Mouse (Mus musculus) thymus, postnatal 36 days (tissue): ENCODE results near the gene Acvr1.

Source experiments
- DNase-seq, 2 experiments: peaks; one replicate each; pipeline ENCODE4 v3.0.0; 2022; ENCODE audit warnings: mixed read lengths in 2 of 2

Acvr1 gene

DNA sequence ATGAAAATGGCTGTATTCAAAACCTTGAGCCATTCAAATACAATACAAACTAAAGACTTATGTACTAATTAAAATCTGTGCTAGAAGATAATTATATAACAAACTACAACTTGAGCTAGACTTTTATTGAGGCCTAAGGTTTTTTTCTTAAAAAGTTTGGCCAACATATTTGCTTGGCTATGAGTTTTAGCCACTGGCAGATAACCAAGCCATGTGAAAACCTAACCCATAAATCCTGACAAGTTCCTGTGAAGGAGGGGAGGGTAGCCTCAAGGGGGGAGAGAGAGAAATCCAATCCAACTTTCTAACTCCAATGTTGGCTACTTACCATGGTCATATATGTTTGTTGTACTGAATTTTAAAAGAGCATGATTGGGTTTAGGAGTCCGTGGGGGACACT lies 48.4 kb downstream of the Acvr1 start:
- DNase-seq = no peak

DNA sequence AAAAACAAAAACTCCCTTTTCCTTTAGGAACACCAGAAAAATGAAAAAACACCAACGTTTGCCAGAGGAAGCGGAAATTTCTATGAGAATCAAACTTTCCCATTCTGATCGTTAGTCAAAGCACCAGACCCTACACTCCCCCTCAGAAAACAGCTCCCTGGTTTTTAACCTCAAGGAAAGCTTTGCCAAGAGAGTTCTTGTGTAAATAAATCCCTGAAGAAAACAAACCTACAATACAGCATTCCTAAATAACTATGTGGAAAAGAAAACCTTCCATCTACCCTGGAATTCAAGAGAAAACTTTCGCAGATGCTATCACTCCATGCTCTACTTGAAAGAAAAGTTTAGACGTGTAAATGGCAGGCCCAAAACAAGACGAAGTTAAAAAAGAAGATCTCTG lies 50.0 kb downstream of the Acvr1 start:
- DNase-seq = no peak

DNA sequence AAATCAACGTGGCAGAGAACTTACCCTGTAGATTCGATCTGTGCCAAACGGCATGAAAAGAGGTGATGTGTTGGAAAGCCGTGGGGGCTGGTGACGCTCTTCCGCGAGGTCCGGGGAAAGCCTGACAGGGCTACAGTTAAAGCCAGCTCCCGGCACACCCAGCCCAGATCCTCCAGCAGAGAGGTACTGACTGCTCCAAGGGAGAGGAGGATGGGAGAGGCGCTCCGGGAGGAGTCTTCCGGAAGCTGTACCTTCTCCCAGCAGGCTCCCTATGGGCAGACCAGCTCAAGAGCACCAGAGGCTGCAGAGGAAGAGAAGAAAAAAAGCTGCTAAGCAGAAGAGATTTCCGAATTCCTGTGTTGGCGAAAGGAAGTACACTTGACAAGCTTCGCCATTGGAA lies 51.0 kb downstream of the Acvr1 start:
- DNase-seq = no peak

DNA sequence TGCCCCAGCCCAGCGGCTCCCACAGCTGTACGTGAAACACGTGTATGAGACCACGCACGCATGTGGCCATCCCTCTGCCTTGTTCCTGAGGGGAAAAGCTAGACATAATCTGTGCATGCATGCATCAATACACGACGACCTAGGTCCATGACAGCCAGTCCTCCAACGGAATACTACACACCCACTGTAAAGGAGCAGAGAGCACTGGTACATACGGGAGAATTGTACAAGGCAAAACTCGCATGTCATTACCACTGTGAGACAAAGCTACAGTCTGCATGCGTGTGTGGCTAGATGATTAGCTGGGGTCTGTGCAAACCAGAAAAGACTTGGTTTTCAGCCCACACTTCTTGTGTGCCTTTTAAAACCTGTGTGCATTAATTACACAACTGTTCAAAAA lies 52.5 kb downstream of the Acvr1 start:
- DNase-seq = no peak

DNA sequence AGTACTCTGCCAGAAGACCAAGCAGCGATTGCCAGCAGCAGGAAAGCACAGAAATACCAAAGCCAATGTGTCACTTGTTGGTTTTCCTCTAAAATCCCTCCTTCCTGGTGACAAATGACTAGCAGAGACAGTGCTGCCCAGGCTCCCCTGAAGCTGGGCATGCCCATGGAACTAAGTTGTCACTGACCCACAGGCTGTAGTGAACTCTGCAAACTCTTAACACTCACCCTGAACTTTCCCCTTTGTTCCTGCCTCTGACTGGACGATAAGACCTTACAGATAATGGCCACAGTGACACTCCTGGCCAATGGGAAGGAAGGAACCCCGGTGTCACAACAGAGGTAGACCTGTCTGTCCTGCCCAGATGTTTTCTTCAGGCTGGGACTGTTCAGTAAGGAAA lies 53.7 kb downstream of the Acvr1 start:
- no peak for DNase-seq

DNA sequence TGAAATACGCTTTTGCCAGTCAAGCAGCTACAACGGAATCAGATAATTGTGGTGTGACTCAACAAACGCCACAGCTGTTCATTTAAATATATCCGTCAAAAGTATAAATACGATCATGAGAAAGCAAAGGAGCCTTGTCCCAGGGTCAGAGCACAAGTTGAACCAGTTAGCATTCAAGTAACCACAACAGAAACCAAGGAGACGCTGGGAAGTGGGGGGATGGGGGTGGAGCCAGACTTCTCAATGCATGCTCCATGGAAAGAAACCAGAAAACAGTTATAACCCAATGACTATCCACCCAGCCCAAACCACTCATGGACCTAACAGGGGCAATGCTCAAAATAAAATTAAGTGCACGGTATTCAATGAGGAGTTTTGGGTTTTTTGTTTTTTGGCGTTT lies 56.8 kb downstream of the Acvr1 start:
- DNase-seq = no peak

DNA sequence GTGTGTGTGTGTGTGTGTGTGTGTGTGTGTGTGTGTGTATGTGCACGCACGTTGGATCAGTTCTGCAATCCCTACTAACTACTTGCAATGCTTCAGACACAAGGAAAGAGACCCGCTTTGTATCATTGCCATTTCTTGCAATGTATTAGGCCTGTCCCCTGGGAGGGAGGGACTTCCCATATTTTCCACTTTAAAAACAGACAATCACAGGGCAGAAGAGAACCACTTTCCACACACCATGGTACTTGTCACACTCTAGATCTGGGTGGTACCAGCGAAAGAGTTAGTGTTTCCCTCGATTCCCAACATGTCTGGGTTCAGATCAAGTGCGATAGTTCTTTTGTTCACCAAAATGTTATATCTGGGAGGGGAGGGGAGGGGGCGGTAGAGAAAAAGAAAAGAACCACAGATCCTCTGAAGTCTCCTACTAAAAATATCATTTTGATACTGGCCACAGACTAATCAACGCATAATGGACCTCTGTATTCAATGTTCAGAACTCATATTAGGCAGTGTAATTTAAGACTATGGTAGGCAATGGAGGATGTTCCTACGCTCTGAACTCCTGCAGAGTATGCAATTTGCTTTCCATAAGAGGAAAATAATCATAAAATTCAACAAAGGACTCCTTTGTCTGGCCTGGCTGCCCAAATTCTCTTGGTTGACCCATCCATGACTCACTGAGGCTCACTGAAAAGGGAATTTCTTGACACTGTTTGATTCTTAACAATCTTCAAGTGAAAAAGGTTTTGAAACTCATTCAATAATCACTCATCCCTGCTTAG lies 61.5 kb downstream of the Acvr1 start:
- no peak for DNase-seq

DNA sequence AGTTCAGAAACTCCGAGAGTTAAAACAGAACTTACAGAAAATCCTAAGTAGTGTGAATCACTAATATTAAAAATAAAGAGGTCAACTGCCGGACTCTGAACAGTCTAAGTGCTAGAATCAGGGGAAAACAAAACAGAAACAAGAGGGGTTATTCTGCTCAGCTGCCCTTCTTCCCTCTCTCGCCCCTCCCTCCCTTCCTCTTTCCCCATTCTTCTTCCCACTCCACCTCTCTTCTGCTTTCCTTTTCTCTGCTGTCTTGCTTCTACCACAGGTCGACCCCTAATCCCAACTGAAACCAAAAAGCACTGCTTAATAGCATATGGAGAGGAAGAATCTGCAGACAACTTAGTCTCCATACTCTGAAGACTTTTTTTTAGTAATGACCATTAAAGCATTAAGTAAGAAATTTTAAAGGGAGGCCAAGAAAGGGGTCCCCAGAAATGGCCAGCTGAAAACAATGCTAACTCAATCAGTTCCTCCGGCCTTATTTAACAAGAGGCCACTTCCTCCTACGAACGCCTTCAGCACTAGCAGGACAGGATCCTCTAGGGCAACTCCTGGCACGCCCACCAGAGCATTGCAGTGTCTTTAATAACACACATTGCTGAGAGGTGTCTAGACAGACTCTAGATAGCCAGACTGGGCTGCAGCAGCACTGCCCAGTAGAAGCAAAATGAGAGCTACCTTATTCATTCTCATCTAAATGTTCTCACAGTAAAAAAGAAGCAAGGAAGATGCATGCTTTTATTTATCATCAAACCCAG lies 70.1 kb downstream of the Acvr1 start:
- no peak for DNase-seq

DNA sequence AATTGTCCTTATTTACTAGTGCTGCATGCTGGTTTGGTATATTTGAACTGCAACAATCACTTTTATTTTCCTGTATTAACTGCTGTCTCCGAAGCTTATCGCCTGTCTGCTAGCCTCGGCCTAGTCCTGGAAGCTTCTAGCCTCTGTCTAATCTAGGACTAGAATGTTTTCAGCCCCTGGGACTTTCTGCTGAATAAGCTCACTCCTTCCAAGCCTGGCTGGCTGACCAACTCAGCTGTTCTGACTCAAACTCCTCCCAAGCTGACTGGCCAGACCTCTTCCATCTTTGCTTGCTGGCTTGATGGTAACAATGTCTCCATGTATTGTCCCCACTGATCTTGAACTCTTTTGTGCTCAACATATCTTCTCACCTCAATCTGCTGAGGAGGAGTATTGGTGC lies 71.7 kb downstream of the Acvr1 start:
- DNase-seq = no peak

DNA sequence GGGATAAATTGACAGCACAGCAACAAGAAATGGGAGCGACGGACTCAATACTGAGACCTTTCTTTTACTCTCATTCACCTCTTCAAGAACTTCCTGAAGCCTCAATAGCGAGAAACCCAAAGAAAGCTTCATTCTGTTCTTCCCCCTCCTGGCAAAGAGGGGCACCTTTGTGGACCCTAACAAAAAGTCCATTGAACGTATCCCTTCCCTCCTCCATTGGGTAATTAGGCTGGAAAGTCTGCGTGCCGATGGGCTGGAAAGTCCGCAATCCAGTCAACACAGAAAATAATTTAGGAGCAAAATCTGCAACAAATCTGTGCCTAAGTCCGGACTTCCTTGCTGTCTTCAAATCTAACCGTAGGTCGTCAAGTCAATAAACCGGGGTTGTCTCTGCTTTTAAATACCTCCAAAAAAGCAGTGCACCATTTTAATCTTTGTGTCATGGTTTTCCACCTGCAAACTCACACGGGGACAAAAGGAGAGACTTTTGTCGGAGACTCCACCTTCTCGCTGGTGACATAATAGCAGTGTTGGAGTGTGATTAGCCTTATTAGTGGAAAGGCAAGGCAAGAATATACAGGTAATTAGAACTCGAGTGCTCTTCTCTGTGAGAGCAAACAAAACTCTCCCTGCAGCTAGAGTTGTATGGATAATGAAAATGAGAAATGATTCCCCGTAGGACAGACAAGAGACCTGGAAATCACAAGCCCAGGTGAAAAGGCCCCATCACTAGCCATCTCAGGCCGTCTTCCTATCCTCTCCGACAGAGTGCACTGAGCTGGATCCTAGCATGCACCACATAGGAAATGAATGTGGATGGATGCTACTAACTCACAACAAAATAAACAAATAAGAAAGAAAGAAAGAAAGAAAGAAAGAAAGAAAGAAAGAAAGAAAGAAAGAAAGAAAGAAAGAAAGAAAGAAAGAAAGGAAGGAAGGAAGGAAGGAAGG lies 73.0 kb downstream of the Acvr1 start:
- no peak for DNase-seq

DNA sequence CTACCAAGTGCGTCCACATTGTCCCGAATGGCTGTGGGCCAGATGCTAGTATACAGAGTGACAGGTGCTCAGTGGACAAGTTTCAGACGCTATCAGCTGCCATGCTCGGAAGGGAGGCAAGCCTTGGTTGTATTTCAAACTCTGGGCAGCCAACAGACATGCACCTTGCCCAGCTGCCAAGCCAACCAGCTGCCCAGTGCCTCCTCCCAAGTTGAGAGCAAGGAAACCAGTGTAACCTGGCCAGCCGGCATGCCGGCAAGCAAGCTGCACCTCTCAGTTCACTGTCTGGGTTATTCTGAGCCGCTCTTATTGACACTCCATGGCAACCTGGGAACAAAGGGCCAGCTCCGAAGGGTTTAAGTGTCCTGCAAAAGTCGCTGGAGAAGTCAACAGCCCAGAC lies 77.7 kb downstream of the Acvr1 start:
- no peak for DNase-seq

DNA sequence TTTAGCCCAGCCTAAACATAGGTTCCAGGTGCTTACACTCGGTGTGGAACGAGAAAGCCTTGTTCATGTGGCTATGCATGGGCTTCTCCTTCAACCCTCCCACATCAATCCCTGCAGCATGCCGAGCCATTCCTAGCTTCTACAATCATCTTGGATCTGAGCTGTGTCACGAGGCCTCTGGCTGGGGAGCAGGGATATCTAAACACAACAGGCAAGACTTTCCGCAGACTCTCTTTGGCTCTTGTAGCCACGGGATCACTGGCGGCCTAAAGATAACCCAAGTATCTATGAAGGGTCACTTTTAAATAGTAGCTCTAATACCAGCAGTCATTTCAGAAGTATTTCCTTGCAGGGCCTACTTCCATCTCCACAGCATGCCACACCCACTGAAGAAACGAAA lies 78.6 kb downstream of the Acvr1 start:
- no peak for DNase-seq

DNA sequence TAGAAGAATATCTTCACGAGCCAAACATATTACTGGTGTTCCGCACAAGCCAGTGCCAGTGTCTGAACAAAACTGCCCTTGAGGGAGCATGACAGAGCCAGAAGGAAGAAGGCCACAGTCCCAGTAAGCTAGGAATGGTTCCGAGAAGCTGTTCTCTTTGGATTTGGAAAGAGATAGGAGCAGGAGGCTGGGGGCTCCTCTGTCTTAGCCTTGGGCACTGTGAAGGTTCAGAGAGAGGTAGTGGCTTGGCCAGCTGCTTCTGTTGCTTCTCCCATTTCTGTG lies 79.7 kb downstream of the Acvr1 start:
- no peak for DNase-seq

DNA sequence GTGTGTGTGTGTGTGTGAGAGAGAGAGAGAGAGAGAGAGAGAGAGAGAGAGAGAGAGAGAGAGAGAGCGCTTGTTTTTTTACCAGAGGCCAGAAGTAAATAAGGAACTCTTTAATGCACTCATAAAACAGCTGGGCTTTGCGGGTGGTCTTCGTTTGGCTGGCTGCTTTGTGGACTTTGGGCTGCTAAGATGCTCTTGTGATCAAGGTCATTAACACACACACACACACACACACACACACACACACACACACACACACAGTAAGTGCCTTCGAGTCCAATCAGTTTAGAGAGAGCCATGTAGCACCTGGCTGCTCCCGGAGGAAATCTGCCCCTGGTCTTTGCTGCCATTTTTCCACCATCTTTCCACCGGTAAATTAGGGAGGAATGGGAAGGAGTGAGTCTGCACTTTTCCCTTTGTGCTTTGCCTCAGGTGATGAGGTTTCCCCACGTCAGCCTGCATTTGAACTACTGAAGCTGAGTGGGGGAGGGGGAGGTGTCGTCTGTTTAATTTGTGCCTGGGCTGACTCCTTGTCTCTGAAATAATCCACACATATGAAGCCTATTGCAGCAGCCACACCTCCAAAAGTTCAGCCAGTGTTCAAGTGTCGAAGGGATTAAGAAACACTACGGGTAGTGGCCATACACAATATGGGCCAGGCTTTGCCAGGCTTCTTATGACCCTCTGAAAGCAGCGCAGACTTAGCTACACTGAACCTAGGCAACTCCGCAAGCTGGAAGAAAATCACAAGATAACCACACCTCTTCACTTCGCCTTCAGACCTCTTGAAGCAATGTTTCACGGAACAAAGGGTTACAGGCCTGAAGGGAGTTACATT lies 80.3 kb downstream of the Acvr1 start:
- DNase-seq = no peak

DNA sequence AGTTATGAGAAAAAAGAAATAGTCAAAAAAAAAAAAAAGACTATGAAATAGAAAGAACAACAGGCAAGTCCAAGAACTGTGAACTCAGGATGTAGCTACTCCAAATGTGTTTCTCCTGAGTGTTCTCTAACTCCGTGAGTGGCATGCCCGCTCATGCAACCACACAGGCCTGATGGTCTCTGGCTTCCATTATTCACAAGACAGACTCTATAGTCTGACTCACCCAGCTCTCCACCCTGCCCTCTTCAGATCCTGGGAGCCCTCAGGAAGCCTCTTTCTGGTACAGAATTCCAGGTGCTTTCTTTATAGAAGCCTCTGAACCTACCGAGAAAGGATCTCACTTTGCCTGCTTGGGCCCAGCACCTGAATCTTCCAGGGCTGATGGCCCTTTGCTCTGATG lies 81.3 kb downstream of the Acvr1 start:
- no peak for DNase-seq

DNA sequence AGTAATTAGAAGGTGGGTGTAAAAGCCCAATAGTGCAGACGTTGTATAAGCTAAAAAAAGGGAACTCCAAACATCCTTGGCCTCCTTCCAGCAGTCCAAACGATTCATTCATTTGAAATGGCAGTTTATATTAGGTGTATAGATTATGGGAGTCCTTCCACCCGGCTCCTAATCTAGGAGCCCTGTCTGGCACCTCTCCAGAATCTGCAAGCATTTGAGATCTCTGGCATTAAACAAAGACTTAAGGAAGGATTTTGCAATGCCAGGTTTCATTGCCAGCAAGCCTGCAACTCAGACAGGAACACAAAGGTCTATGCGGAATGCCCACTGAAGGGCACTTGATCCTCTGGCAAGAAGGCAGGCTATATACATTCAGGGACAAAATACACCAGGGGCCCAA lies 81.8 kb downstream of the Acvr1 start:
- no peak for DNase-seq

DNA sequence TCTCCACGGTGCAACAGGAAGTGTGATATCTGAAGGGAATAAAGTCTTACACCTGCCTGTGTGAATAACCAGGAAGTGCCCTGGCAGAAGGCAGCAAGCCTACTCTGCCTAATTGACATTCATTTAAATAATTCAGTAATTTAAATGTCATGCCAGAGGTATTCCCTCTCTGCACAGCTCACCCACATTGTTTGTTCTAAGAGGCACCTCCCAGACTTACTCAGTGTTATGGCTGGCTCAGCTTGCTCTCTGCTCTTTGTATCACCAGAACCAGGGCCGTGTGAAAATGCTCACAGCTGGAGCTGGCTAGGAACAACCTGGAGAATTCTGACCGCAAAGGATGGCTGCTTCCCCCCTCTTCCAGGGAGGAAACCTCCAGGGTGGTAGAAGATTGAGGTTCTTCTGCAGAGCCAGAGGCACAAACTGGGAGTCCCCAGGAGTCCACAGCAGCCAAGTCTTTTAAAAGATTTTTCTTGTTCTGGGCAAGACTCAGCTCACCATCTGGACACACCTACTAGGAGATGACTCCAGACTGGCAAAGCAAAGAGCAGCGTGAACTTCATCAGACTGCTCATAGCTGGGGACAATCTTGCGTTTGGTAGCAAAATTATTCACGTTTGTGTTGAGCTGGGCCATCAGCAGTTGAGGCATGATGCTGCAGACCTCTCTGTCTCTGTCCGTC lies 82.5 kb downstream of the Acvr1 start:
- no peak for DNase-seq

DNA sequence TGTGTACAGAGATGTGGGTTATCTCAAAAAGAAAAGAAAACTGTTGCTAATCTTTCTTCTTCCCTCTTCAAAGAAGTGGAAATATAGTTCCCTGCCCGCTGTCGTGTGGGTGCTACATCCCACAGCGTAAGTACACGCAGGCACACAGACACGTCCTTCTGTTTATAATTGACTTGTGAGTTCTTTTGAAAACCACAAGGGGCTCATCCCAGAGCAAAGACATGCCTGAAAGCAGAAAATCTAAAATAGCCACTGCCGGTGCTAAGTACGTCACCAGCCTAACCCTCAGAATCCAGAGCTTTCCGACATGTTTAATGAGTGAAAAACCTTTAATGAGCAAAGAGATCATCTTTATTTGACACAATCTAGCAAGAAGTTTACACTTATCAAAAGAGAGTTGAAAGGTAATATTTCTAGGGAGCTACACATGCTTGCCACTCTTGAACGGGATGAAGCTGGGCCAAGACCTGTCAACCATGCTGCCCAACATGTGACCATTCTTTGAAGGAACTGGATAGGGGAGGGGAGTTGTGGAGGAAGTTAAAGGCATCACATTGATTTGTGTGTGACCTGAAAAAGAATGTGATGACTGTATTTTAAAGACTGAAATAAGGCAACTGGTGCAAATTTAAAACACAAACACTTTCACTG lies 85.4 kb downstream of the Acvr1 start:
- DNase-seq = no peak

DNA sequence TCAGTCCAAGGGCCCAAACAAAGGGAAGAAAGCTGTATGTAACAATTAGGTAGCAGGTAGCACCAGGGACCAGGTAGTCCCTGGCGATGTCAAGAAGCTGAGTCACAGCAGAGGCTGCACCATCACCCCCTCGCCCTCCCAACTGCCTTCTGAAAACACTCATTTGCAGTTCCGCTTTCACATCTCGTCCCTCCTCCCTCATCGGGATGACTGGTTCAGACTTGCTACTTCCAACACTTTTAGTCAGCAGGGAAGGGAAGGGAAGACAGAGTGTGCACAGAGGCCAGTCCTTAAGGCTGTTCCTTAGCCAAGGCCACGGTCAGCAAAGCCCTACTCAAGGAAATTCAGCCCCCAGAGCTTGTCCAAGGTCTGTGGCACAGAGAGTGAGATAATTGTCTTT lies 86.2 kb downstream of the Acvr1 start:
- DNase-seq = no peak

DNA sequence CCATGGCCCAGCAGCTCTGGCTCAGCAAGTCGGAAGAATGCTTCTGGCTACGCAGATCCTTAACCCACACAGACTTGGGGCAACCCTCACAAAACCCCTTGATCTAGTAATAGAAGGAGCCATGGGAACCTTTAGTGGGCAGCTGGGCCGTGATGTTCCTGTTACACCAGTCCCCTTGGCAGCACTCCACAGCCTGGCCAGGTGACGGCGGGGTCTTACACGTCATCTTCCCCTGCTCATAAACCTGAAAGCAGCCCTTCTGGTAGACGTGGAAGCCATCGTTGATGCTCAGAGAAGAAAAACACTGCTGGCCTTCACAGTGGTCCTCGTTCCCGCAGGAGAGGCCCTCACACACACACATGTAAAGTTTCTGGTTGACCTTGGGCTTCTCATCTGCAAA lies 87.4 kb downstream of the Acvr1 start:
- no peak for DNase-seq

DNA sequence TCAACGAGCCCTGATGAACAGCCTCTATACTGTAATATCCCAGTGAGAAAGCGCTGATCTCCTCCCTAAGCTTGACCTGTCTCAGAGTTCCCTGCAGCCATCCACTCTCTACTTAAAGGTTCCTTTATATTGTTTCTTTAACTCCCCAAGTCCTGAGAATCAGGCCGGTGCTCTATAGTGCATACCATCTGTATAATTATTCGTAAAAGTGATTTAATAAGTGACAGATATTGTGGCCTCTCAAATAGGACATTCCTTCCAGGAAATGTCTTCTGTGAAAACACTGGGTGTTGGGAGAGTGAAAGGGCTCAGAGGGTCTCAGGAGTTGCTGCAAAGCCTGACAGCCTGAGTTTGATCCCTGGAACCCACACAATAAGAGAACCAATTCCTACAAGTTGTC lies 88.8 kb downstream of the Acvr1 start:
- no peak for DNase-seq
